Comparison of ENCODE assay signal across 8 mouse cellular contexts in genomic region chr11:68693447-68694040, GRCm38 (mm10). TPM values are rescaled to one million over a fixed set of nuclear protein-coding genes. Genes with fewer than 3 reads are reported as not detected.
A peak's percentile ranks its signal among the peaks of the same experiment; 100 is the strongest.
DNase-seq lines count a peak whose midpoint lies in the region; ATAC-seq lines count a peak whose summit lies in the region.

No protein-coding gene starts in this region.

- WGBS in kidney, embryonic 15.5 days: 7% methylated on average over 10 of the region's 10 CpGs
- 11% methylated on average over 10 of the region's 10 CpGs for whole genome bisulfite sequencing in embryonic facial prominence, embryonic 14.5 days
- WGBS in limb, embryonic 11.5 days: 30% methylated on average over 10 of the region's 10 CpGs
- 9% methylated on average over 10 of the region's 10 CpGs for WGBS in neural tube, embryonic 14.5 days

- H3K9me3 ChIP-seq in kidney, embryonic 15.5 days (replicated peaks): no peaks in the 10 kb centered on the region
- H3K9me3 ChIP-seq in embryonic facial prominence, embryonic 14.5 days (ENCODE audit: control insufficient read depth, low read length): no peaks in the 10 kb centered on the region
- H3K9me3 ChIP-seq in limb, embryonic 11.5 days (ENCODE audit: control insufficient read depth, low read length): no peaks in the 10 kb centered on the region
- H3K9me3 ChIP-seq in neural tube, embryonic 14.5 days (ENCODE audit: control insufficient read depth, low read length): no peaks in the 10 kb centered on the region

- H3K27ac ChIP-seq in kidney, embryonic 15.5 days: peak overlapping the region; percentile 100
- H3K27ac ChIP-seq in embryonic facial prominence, embryonic 14.5 days (replicated peaks; ENCODE audit: low read depth, low read length): peak overlapping the region; percentile 98
- H3K27ac ChIP-seq in limb, embryonic 11.5 days (replicated peaks; ENCODE audit: low read depth, low read length): no peak overlapping the region
- peak overlapping the region; percentile 97 for H3K27ac ChIP-seq in neural tube, embryonic 14.5 days (ENCODE audit: low read depth, low read length)

- peaks cover 26% of the 10 kb centered on the region for H3K4me1 ChIP-seq in kidney, embryonic 15.5 days
- H3K4me1 ChIP-seq in embryonic facial prominence, embryonic 14.5 days (ENCODE audit: control insufficient read depth, insufficient read depth, low read length): peaks cover 11% of the 10 kb centered on the region
- H3K4me1 ChIP-seq in limb, embryonic 11.5 days (ENCODE audit: control insufficient read depth, insufficient read depth, low read length): peaks cover 3% of the 10 kb centered on the region; the same call in 1 of the 2 replicates
- H3K4me1 ChIP-seq in neural tube, embryonic 14.5 days (ENCODE audit: control insufficient read depth, insufficient read depth, low read length): peaks cover 11% of the 10 kb centered on the region

- H3K4me2 ChIP-seq in kidney, embryonic 15.5 days: peak overlapping the region; percentile 89
- peak overlapping the region; percentile 90 for H3K4me2 ChIP-seq in embryonic facial prominence, embryonic 14.5 days (ENCODE audit: low read depth, low read length)
- H3K4me2 ChIP-seq in limb, embryonic 11.5 days (ENCODE audit: low read depth, severe bottlenecking): peak overlapping the region; percentile 55
- H3K4me2 ChIP-seq in neural tube, embryonic 14.5 days (ENCODE audit: low read depth, low read length): peak overlapping the region; percentile 61

- peak overlapping the region; percentile 92 for H3K9ac ChIP-seq in kidney, embryonic 15.5 days
- H3K9ac ChIP-seq in embryonic facial prominence, embryonic 14.5 days (ENCODE audit: low read depth, low read length): peak overlapping the region; percentile 94
- H3K9ac ChIP-seq in limb, embryonic 11.5 days (ENCODE audit: low read length): peak overlapping the region; percentile 87
- H3K9ac ChIP-seq in neural tube, embryonic 14.5 days (replicated peaks; ENCODE audit: low read depth, low read length): peak overlapping the region; percentile 90

- ATAC-seq in kidney, embryonic 15.5 days (replicated peaks; ENCODE audit: low FRiP score): no peak
- no peak for ATAC-seq in embryonic facial prominence, embryonic 14.5 days (ENCODE audit: low read depth)
- ATAC-seq in limb, embryonic 11.5 days (ENCODE audit: insufficient number of reproducible peaks, low FRiP score, low TSS enrichment, low read depth): no peak
- no peak for ATAC-seq in neural tube, embryonic 14.5 days (ENCODE audit: low read depth)
- ATAC-seq in CD4-positive, CD25-positive, alpha-beta regulatory T cell, adult 4 months: no peak

- no peak for DNase-seq in kidney, adult 8-10 months
- DNase-seq in embryonic facial prominence, embryonic 14.5 days (ENCODE audit: low spot score): no peak
- DNase-seq in limb, embryonic 11.5 days (ENCODE audit: low spot score): peak; percentile 30
- DNase-seq in right cerebral cortex, postnatal 10 days (ENCODE audit: low spot score in 2 of 2): no peak
- no peak for DNase-seq in left cerebral cortex, postnatal 14 days (ENCODE audit: low spot score in 2 of 2)

- peak overlapping the region; percentile 88 for H3K4me3 ChIP-seq in kidney, embryonic 15.5 days (replicated peaks)
- peak overlapping the region; percentile 92 for H3K4me3 ChIP-seq in embryonic facial prominence, embryonic 14.5 days (ENCODE audit: low read depth, low read length)
- peak overlapping the region; percentile 72 for H3K4me3 ChIP-seq in limb, embryonic 11.5 days (ENCODE audit: low read depth, low read length)
- peak overlapping the region; percentile 77 for H3K4me3 ChIP-seq in neural tube, embryonic 14.5 days (ENCODE audit: low read depth, low read length)

- no peaks in the 10 kb centered on the region for H3K27me3 ChIP-seq in kidney, embryonic 15.5 days
- H3K27me3 ChIP-seq in embryonic facial prominence, embryonic 14.5 days (replicated peaks; ENCODE audit: control insufficient read depth, insufficient read depth, low read length): no peaks in the 10 kb centered on the region
- no peaks in the 10 kb centered on the region for H3K27me3 ChIP-seq in limb, embryonic 11.5 days (ENCODE audit: control insufficient read depth, insufficient read depth, low read length)
- no peaks in the 10 kb centered on the region for H3K27me3 ChIP-seq in neural tube, embryonic 14.5 days (ENCODE audit: control insufficient read depth, insufficient read depth, low read length)

- peaks cover 13% of the 10 kb centered on the region; the same call in 1 of the 2 replicates for H3K36me3 ChIP-seq in kidney, embryonic 15.5 days
- H3K36me3 ChIP-seq in embryonic facial prominence, embryonic 14.5 days (ENCODE audit: control insufficient read depth, insufficient read depth, low read length): peaks cover 6% of the 10 kb centered on the region; the same call in 1 of the 2 replicates
- H3K36me3 ChIP-seq in limb, embryonic 11.5 days (ENCODE audit: control insufficient read depth, insufficient read depth, low read length): no peaks in the 10 kb centered on the region
- H3K36me3 ChIP-seq in neural tube, embryonic 14.5 days (ENCODE audit: control insufficient read depth, insufficient read depth, low read length): no peaks in the 10 kb centered on the region

- intact Hi-C loops in left cerebral cortex, postnatal 14 days (cut with DNase I): loop anchor here (5.0 kb wide), 5 partner anchors 59 to 126 kb away; partner anchors contain the start of gene Ccdc42

RNA-seq across cellular contexts. Expression of gene Myh10, which starts 2.2 kb away (rescaled TPM):
- 130 and 137 TPM in 2 replicates for polyA plus RNA-seq in kidney, embryonic 15.5 days (2015; fragmentation: Nextera tagmentation; extraction: Ambion mirVana)
- polyA plus RNA-seq in embryonic facial prominence, embryonic 14.5 days (2014; fragmentation: Nextera tagmentation; extraction: Ambion mirVana): 103 and 117 TPM in 2 replicates
- 148 and 172 TPM in 2 replicates for polyA plus RNA-seq in limb, embryonic 11.5 days (2014; fragmentation: Nextera tagmentation; extraction: Ambion mirVana)
- polyA plus RNA-seq in neural tube, embryonic 14.5 days (2014; fragmentation: Nextera tagmentation; extraction: Ambion mirVana): 92.2 and 112 TPM in 2 replicates
- 1 to 10 TPM; 1.5 to 5.2 TPM for polyA plus RNA-seq in CD4-positive, CD25-positive, alpha-beta regulatory T cell, adult 4 months (2017; shearing (Covaris generic))
- total RNA-seq in left cerebral cortex, postnatal 14 days (2021): 100 to 1,000 TPM; 199 TPM

Comparison
In these comparisons a context has a peak if more than half of its experiments do, and no peak if none do; other contexts are left out.
1. RNA of gene Myh10, which starts 2.2 kb away (polyA plus RNA-seq): 148 to 172 TPM in limb, embryonic 11.5 days, 130 to 137 TPM in kidney, embryonic 15.5 days, 103 to 117 TPM in embryonic facial prominence, embryonic 14.5 days and 92.2 to 112 TPM in neural tube, embryonic 14.5 days; 1.5 to 5.2 TPM in CD4-positive, CD25-positive, alpha-beta regulatory T cell, adult 4 months; every median in the first group is over 10 times any median in the second.
2. Peak in every context shown above with its lines, with median percentiles within 50 percentile points of each other: H3K4me2 ChIP-seq, H3K4me3 ChIP-seq and H3K9ac ChIP-seq.